Mouse (Mus musculus): ENCODE results near the gene Mtfmt.

Mtfmt gene

DNA sequence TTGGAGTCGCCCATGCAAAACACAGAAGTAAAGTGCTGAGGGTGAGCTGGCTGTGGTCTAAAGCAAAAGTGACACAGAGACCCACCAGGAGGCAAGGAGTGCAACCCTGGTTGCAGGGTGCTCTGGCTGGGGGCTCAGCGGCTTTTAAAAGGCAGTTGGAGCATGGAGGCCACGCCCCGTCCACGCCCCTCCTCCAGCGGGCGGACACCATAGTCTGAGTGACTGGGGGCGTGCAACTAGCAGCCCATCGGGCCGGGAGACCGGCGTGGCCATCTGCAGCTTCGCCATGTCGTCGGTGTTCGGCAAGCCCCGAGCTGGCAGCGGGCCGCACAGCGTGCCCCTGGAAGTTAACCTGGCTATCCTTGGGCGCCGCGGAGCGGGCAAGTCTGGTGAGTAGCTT, 37.3 kb upstream of the Mtfmt start, which contains the start of gene Rasl12:
Gene Rasl12 (plus strand): TSS at position 228 of the 400 bp plus-strand sequence.
- peak within 1 kb of the TSS; percentile 72 for H3K4me3 ChIP-seq (replicated peaks; ENCODE audit: low read length)
- TF ChIP-seq CTCF (conservative IDR thresholded peaks at IDR 0.05; ENCODE audit: low read length) (no peak), POU5F1 (IDR thresholded peaks at IDR 0.05; ENCODE audit: borderline replicate concordance, low read length) (no peak), NANOG (IDR thresholded peaks at IDR 0.05; ENCODE audit: borderline replicate concordance, low read length) (no peak)

DNA sequence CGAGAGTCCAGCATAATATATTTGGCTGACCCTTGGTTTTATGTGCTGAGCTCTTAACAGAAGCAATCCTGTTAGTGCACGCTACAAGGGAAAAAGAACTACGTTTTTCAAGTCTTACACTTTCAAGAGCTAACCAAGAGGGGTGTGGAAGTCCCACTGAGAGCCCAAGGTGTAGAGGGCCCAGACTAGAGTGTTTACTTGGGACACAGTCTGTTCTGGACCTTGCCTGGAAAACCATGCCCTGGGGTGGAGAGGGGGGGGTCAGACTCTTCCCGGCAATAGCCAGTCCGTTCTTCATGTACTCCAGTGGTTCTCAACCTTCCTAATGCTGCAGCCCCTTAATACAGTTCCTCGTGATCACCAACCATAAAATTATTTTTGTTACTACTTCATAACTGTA, 35.6 kb upstream of the Mtfmt start:
- no peaks in the 10 kb centered on the region for H3K9me3 ChIP-seq (ENCODE audit: low read length)
- no peak overlapping the region for H3K4me3 ChIP-seq (replicated peaks; ENCODE audit: low read length)
- TF ChIP-seq POU5F1 (IDR thresholded peaks at IDR 0.05; ENCODE audit: borderline replicate concordance, low read length) = no peak
- TF ChIP-seq CTCF (conservative IDR thresholded peaks at IDR 0.05; ENCODE audit: low read length) = no peak
- TF ChIP-seq NANOG (IDR thresholded peaks at IDR 0.05; ENCODE audit: borderline replicate concordance, low read length) = no peak
- H3K36me3 ChIP-seq (ENCODE audit: insufficient read depth, low read length) = no peaks in the 10 kb centered on the region
- peaks cover 9% of the 10 kb centered on the region for H3K4me1 ChIP-seq (replicated peaks; ENCODE audit: low read depth, low read length)
- H3K27me3 ChIP-seq (ENCODE audit: insufficient read depth, low read length) = peaks cover 68% of the 10 kb centered on the region

More for the DNA sequence above, 37.3 kb upstream of the Mtfmt start, which contains the start of gene Rasl12:
- H3K27me3 ChIP-seq (ENCODE audit: insufficient read depth, low read length) = peaks cover 71% of the 10 kb centered on the region
- H3K9me3 ChIP-seq (ENCODE audit: low read length) = no peaks in the 10 kb centered on the region
- no peaks in the 10 kb centered on the region for H3K36me3 ChIP-seq (ENCODE audit: insufficient read depth, low read length)
- H3K4me1 ChIP-seq (replicated peaks; ENCODE audit: low read depth, low read length) = peaks cover 9% of the 10 kb centered on the region

DNA sequence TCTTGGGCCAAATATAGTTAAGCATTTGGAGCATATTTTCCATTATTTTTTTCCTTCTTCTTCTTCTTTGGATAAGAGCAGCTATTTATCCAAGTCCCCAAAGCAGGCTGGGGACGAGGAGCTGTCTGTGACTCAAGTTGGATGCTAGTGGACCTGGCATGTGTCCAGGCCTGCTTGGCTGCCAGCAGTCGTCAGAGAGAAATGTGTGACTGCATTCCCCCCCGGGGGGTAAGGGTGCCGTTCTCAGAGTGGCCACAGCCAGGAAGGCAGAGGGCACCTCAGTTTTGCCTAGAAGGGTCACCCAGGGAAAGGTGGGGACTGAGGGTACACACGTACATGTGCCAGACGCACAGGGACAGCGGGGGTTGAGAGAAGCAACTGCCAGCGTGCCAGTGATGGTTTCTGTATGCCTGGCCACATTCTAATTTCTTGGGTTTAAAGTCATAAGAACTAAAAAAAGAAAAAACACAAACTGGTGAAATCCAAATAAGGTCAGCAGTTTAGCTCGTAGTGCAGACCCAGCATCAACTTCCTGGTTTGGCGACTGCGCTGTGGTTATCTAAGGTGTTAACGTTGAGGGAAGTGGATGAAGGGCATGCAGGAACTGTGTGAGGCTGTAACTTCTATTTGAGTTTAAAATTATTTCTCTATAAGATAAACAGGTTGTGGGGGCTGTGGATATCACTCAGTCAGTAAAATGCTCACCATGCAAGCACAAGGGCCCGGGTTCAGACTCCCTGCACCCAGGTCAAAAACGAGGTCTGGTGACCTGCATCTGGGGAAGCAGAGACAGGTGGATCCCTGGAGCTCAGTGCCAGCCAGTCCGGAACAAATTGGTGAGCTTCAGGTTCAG, 31.0 kb upstream of the Mtfmt start:
- Histone ChIP-seq H3K4me3 (replicated peaks; ENCODE audit: low read length) (no peak overlapping the region), H3K36me3 (ENCODE audit: insufficient read depth, low read length) (no peaks in the 10 kb centered on the region), H3K27me3 (ENCODE audit: insufficient read depth, low read length) (peaks cover 27% of the 10 kb centered on the region), H3K9me3 (ENCODE audit: low read length) (no peaks in the 10 kb centered on the region), H3K4me1 (replicated peaks; ENCODE audit: low read depth, low read length) (no peaks in the 10 kb centered on the region)
- no peak for TF ChIP-seq POU5F1 (IDR thresholded peaks at IDR 0.05; ENCODE audit: borderline replicate concordance, low read length)
- no peak for TF ChIP-seq NANOG (IDR thresholded peaks at IDR 0.05; ENCODE audit: borderline replicate concordance, low read length)
- TF ChIP-seq CTCF (conservative IDR thresholded peaks at IDR 0.05; ENCODE audit: low read length) = no peak

DNA sequence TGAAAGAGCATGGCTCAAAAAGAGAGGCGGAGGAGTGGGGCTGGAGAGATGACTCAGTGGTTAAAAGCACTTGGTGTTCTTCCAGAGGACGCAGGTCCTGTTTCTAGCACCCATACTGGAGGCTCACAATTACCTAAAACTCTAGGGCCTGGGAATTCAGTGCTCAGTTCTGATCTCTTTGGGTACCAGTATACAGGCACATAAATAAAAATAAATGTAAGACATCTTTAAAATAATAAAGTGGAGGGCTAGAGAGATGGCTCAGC, 30.5 kb upstream of the Mtfmt start:
- TF ChIP-seq POU5F1 (IDR thresholded peaks at IDR 0.05; ENCODE audit: borderline replicate concordance, low read length) (no peak), CTCF (conservative IDR thresholded peaks at IDR 0.05; ENCODE audit: low read length) (no peak), NANOG (IDR thresholded peaks at IDR 0.05; ENCODE audit: borderline replicate concordance, low read length) (no peak)

DNA sequence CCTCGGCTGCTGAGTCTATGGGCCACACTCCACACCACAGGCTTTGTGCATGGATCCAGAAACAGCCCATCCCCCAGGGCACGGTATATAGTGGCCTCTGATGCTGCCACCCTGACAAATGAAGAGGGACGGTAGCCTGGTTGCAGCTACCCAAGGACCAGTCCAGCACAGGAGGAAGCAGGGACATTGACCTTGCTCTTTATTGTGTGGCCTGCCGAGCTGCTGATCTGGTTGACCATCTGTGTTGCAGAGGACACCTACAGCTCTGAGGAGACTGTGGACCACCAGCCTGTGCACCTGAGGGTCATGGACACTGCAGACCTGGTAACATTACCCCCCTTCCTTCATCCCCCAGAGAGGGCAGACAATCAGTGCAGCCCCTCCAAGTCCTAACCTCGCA, 28.3 kb upstream of the Mtfmt start:
- Histone ChIP-seq H3K4me1 (replicated peaks; ENCODE audit: low read depth, low read length) (0 out of 2 replicates have a peak, but pooled peaks cover 5% of the 10 kb centered on the region), H3K27me3 (ENCODE audit: insufficient read depth, low read length) (peaks cover 28% of the 10 kb centered on the region)

More for the DNA sequence above, 30.5 kb upstream of the Mtfmt start:
- Histone ChIP-seq H3K9me3 (ENCODE audit: low read length) (no peaks in the 10 kb centered on the region), H3K27me3 (ENCODE audit: insufficient read depth, low read length) (peaks cover 22% of the 10 kb centered on the region), H3K4me1 (replicated peaks; ENCODE audit: low read depth, low read length) (no peaks in the 10 kb centered on the region), H3K36me3 (ENCODE audit: insufficient read depth, low read length) (no peaks in the 10 kb centered on the region), H3K4me3 (replicated peaks; ENCODE audit: low read length) (no peak overlapping the region)

DNA sequence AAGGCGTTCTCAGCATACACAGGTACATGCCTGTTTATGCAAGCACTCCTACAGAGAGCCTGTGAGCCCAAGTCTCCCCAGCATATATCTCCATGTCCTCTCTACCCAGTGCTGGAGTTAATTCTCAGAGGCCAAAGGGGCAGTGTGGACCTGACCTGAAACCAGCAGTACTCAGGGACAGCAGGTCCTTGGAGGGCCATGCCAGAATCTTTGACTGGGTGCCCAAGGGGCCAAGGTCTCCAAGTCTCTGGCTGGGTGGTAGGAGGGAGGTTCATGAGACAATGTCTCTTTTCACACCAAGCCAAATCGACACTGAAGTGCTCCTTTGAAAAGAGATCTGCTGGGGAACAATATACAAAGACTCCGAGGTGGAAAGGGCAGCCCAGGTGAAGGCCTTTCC, 27.7 kb upstream of the Mtfmt start:
- peaks cover 24% of the 10 kb centered on the region for H3K27me3 ChIP-seq (ENCODE audit: insufficient read depth, low read length)

More for the DNA sequence above, 28.3 kb upstream of the Mtfmt start:
- H3K36me3 ChIP-seq (ENCODE audit: insufficient read depth, low read length) = no peaks in the 10 kb centered on the region
- H3K9me3 ChIP-seq (ENCODE audit: low read length) = no peaks in the 10 kb centered on the region
- no peak overlapping the region for H3K4me3 ChIP-seq (replicated peaks; ENCODE audit: low read length)
- no peak for TF ChIP-seq NANOG (IDR thresholded peaks at IDR 0.05; ENCODE audit: borderline replicate concordance, low read length)
- no peak for TF ChIP-seq POU5F1 (IDR thresholded peaks at IDR 0.05; ENCODE audit: borderline replicate concordance, low read length)
- TF ChIP-seq CTCF (conservative IDR thresholded peaks at IDR 0.05; ENCODE audit: low read length) = no peak

DNA sequence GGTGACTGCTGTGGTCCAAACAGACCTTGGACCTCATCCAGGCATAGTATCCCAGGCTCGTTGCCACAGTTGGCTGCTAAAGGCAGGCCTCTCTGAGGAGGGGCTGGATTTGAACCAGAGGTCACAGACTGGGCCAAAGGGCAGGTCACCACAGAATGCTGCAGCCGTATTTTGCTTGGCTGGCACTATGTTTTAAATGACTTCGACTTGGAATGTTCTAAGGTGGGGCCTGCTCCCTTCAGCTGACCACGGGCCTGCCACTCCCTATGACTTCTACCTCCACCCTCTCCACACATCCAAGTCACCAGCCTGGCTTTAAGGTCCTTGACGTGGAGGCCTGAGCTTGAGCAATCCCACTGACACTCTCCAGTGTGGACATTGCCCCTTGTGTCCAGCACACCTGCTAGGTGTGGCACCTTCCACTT, 26.7 kb upstream of the Mtfmt start:
- Histone ChIP-seq H3K27me3 (ENCODE audit: insufficient read depth, low read length) (peaks cover 22% of the 10 kb centered on the region), H3K4me1 (replicated peaks; ENCODE audit: low read depth, low read length) (0 out of 2 replicates have a peak, but pooled peaks cover 5% of the 10 kb centered on the region), H3K9me3 (ENCODE audit: low read length) (no peaks in the 10 kb centered on the region), H3K4me3 (replicated peaks; ENCODE audit: low read length) (no peak overlapping the region), H3K36me3 (ENCODE audit: insufficient read depth, low read length) (no peaks in the 10 kb centered on the region)
- TF ChIP-seq NANOG (IDR thresholded peaks at IDR 0.05; ENCODE audit: borderline replicate concordance, low read length) (no peak), POU5F1 (IDR thresholded peaks at IDR 0.05; ENCODE audit: borderline replicate concordance, low read length) (no peak), CTCF (conservative IDR thresholded peaks at IDR 0.05; ENCODE audit: low read length) (no peak)

More for the DNA sequence above, 27.7 kb upstream of the Mtfmt start:
- no peak for TF ChIP-seq NANOG (IDR thresholded peaks at IDR 0.05; ENCODE audit: borderline replicate concordance, low read length)
- no peak for TF ChIP-seq CTCF (conservative IDR thresholded peaks at IDR 0.05; ENCODE audit: low read length)
- TF ChIP-seq POU5F1 (IDR thresholded peaks at IDR 0.05; ENCODE audit: borderline replicate concordance, low read length) = no peak
- H3K9me3 ChIP-seq (ENCODE audit: low read length) = no peaks in the 10 kb centered on the region
- 0 out of 2 replicates have a peak, but pooled peaks cover 5% of the 10 kb centered on the region for H3K4me1 ChIP-seq (replicated peaks; ENCODE audit: low read depth, low read length)
- no peak overlapping the region for H3K4me3 ChIP-seq (replicated peaks; ENCODE audit: low read length)
- no peaks in the 10 kb centered on the region for H3K36me3 ChIP-seq (ENCODE audit: insufficient read depth, low read length)

DNA sequence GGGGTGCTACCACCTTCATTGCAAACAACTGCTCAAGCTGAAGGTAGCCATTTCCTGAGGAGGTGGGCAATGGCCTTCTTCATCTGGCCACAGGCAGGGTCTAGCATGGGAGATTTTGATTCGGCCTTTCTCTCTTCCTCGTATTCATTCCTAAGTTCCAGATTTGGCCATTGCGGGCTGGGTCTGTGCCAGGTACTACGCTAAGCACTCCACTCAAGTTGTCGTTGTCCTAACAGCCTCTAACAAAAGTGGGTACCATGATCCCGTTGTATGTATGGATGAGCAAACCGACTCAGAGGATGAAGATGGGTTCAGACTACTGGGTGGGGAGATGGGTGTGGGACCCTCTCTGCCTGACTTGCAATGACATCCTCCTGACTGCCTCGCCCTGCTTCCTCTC, 25.2 kb upstream of the Mtfmt start:
- no peak for TF ChIP-seq POU5F1 (IDR thresholded peaks at IDR 0.05; ENCODE audit: borderline replicate concordance, low read length)
- TF ChIP-seq CTCF (conservative IDR thresholded peaks at IDR 0.05; ENCODE audit: low read length) = no peak
- TF ChIP-seq NANOG (IDR thresholded peaks at IDR 0.05; ENCODE audit: borderline replicate concordance, low read length) = no peak
- H3K4me3 ChIP-seq (replicated peaks; ENCODE audit: low read length) = no peak overlapping the region
- no peaks in the 10 kb centered on the region for H3K9me3 ChIP-seq (ENCODE audit: low read length)
- H3K4me1 ChIP-seq (replicated peaks; ENCODE audit: low read depth, low read length) = 0 out of 2 replicates have a peak, but pooled peaks cover 5% of the 10 kb centered on the region
- H3K27me3 ChIP-seq (ENCODE audit: insufficient read depth, low read length) = peaks cover 21% of the 10 kb centered on the region
- no peaks in the 10 kb centered on the region for H3K36me3 ChIP-seq (ENCODE audit: insufficient read depth, low read length)

Data from E14TG2a.4 (cell line).